Mouse (Mus musculus) hindbrain, embryonic 12.5 days (tissue): ENCODE data around the gene Dnajc17. TPM values are rescaled to one million over a fixed set of nuclear protein-coding genes. Genes with fewer than 3 reads are reported as not detected.

Experiments
- ATAC-seq: fragments of 200-750 bp; cut with Nextera tagmentation; 2 replicates; pipeline ENCODE4 v1.8.0; 2017; ENCODE audit warnings: moderate TSS enrichment; ENCODE audit not compliant: low FRiP score
- H3K27ac ChIP-seq: fragments of 300-500 bp; sonication (generic); 2 replicates; pipeline ENCODE4 v1.5.1; 2016; ENCODE audit warnings: mild to moderate bottlenecking
- H3K27me3 ChIP-seq: fragments of 300-500 bp; sonication (generic); 2 replicates; pipeline ENCODE4 v1.6.1; 2016; ENCODE audit warnings: mild to moderate bottlenecking
- H3K36me3 ChIP-seq: fragments of 300-500 bp; sonication (generic); 2 replicates; pipeline ENCODE4 v1.6.1; 2016; ENCODE audit warnings: mild to moderate bottlenecking
- H3K4me1 ChIP-seq: fragments of 300-500 bp; sonication (generic); 2 replicates; pipeline ENCODE4 v1.6.1; 2016
- H3K4me2 ChIP-seq: fragments of 300-500 bp; sonication (generic); replicated peaks from 2 replicates; pipeline ENCODE4 v1.6.1; 2016; ENCODE audit warnings: mild to moderate bottlenecking
- H3K4me3 ChIP-seq: fragments of 300-500 bp; sonication (generic); 2 replicates; pipeline ENCODE4 v1.5.1; 2016; ENCODE audit warnings: mild to moderate bottlenecking
- H3K9ac ChIP-seq: fragments of 300-500 bp; sonication (generic); 2 replicates; pipeline ENCODE4 v1.6.1; 2016; ENCODE audit warnings: mild to moderate bottlenecking, moderate library complexity
- H3K9me3 ChIP-seq: fragments of 300-500 bp; sonication (generic); replicated peaks from 2 replicates; pipeline ENCODE4 v1.6.1; 2016; ENCODE audit warnings: mild to moderate bottlenecking
- WGBS: fragments of 180-500 bp; shearing (Covaris S2); methylation state at CpG from one replicate; pipeline ENCODE4 v1.1.7; 2016; 5-methylcytosine and 5-hydroxymethylcytosine counted together
- polyA plus RNA-seq: library from polyadenylated mRNA; unstranded; fragments of >200 nt; fragmentation: Nextera tagmentation; extraction: Ambion mirVana; gene quantifications from 2 replicates; pipeline ENCODE4 v1.2.1, GENCODE M21; 2016

Dnajc17 gene
- polyA plus RNA-seq, 1 experiment from 2014 or later = 22.6 TPM

- Histone ChIP-seq H3K4me2 (no peak overlapping the region), H3K9ac (no peak overlapping the region), H3K27me3 (no peaks in the 10 kb centered on the region), H3K27ac (no peak overlapping the region), H3K36me3 (peaks cover 46% of the 10 kb centered on the region), H3K9me3 (no peaks in the 10 kb centered on the region), H3K4me3 (no peak overlapping the region), H3K4me1 (peaks cover 17% of the 10 kb centered on the region)
- 85% methylated on average over 2 of the region's 2 CpGs for whole genome bisulfite sequencing
- no peak for ATAC-seq
Measured at GRCm38 (mm10) chr2:119154683-119155082, 53.9 kb downstream of the Dnajc17 start.

GRCm38 (mm10) chr2:119152255-119152654 lies 56.3 kb downstream of the Dnajc17 start:
- no peak overlapping the region for H3K4me3 ChIP-seq

GRCm38 (mm10) chr2:119147775-119148174 lies 60.8 kb downstream of the Dnajc17 start:
- no peak for ATAC-seq
- H3K4me3 ChIP-seq = no peak overlapping the region
- H3K4me2 ChIP-seq = no peak overlapping the region

More at GRCm38 (mm10) chr2:119152255-119152654, 56.3 kb downstream of the Dnajc17 start:
- H3K27ac ChIP-seq = no peak overlapping the region
- no peaks in the 10 kb centered on the region for H3K27me3 ChIP-seq
- H3K9me3 ChIP-seq = no peaks in the 10 kb centered on the region
- ATAC-seq = no peak
- H3K36me3 ChIP-seq = peaks cover 68% of the 10 kb centered on the region
- no peak overlapping the region for H3K4me2 ChIP-seq
- peaks cover 14% of the 10 kb centered on the region for H3K4me1 ChIP-seq
- 82% methylated on average over 6 of the region's 6 CpGs for WGBS
- no peak overlapping the region for H3K9ac ChIP-seq

GRCm38 (mm10) chr2:119147160-119147678 lies 61.4 kb downstream of the Dnajc17 start:
- no peak for ATAC-seq
- no peak overlapping the region for H3K4me3 ChIP-seq
- 0 out of 2 replicates have a peak, but pooled peaks cover 4% of the 10 kb centered on the region for H3K9me3 ChIP-seq
- H3K27me3 ChIP-seq = no peaks in the 10 kb centered on the region
- H3K4me2 ChIP-seq = no peak overlapping the region
- WGBS = 85% methylated on average over 22 of the region's 22 CpGs
- H3K9ac ChIP-seq = no peak overlapping the region
- peaks cover 92% of the 10 kb centered on the region for H3K36me3 ChIP-seq
- H3K4me1 ChIP-seq = no peaks in the 10 kb centered on the region
- no peak overlapping the region for H3K27ac ChIP-seq

More at GRCm38 (mm10) chr2:119147775-119148174, 60.8 kb downstream of the Dnajc17 start:
- Histone ChIP-seq H3K9me3 (0 out of 2 replicates have a peak, but pooled peaks cover 4% of the 10 kb centered on the region), H3K4me1 (no peaks in the 10 kb centered on the region), H3K36me3 (peaks cover 92% of the 10 kb centered on the region), H3K27ac (no peak overlapping the region), H3K27me3 (no peaks in the 10 kb centered on the region), H3K9ac (no peak overlapping the region)
- WGBS = 94% methylated on average over 8 of the region's 8 CpGs

GRCm38 (mm10) chr2:119146435-119146834 lies 62.2 kb downstream of the Dnajc17 start:
- Histone ChIP-seq H3K4me2 (no peak overlapping the region), H3K27ac (no peak overlapping the region), H3K4me1 (no peaks in the 10 kb centered on the region), H3K27me3 (no peaks in the 10 kb centered on the region), H3K9ac (no peak overlapping the region), H3K36me3 (peaks cover 92% of the 10 kb centered on the region), H3K9me3 (0 out of 2 replicates have a peak, but pooled peaks cover 4% of the 10 kb centered on the region), H3K4me3 (no peak overlapping the region)
- WGBS = 94% methylated on average over 6 of the region's 6 CpGs
- ATAC-seq = no peak

GRCm38 (mm10) chr2:119145199-119145598 lies 63.4 kb downstream of the Dnajc17 start:
- H3K27ac ChIP-seq = no peak overlapping the region
- WGBS = 93% methylated on average over 2 of the region's 2 CpGs
- no peaks in the 10 kb centered on the region for H3K4me1 ChIP-seq
- H3K4me3 ChIP-seq = no peak overlapping the region
- 0 out of 2 replicates have a peak, but pooled peaks cover 4% of the 10 kb centered on the region for H3K9me3 ChIP-seq
- peaks cover 92% of the 10 kb centered on the region for H3K36me3 ChIP-seq
- ATAC-seq = no peak
- H3K9ac ChIP-seq = no peak overlapping the region
- no peak overlapping the region for H3K4me2 ChIP-seq
- no peaks in the 10 kb centered on the region for H3K27me3 ChIP-seq

- WGBS = 85% methylated on average over 5 of the region's 5 CpGs
- ATAC-seq = no peak
- Histone ChIP-seq H3K9ac (no peak overlapping the region), H3K4me2 (no peak overlapping the region), H3K27ac (no peak overlapping the region), H3K4me1 (no peaks in the 10 kb centered on the region), H3K9me3 (no peaks in the 10 kb centered on the region), H3K27me3 (no peaks in the 10 kb centered on the region), H3K4me3 (no peak overlapping the region), H3K36me3 (peaks cover 61% of the 10 kb centered on the region)
Measured at GRCm38 (mm10) chr2:119136346-119136898, 72.2 kb downstream of the Dnajc17 start.

Other genes with a start within 250 kb of the Dnajc17 start
- gene Ccdc32, start 179.4 kb downstream of the Dnajc17 start, polyA plus RNA-seq = 27.3 and 27.6 TPM in 2 replicates
- gene Rpusd2, start 174.0 kb downstream of the Dnajc17 start, polyA plus RNA-seq = 5.3 and 5.5 TPM in 2 replicates
- 37.8 and 39.3 TPM in 2 replicates for gene Knl1, start 161.7 kb downstream of the Dnajc17 start, polyA plus RNA-seq
- 31.4 and 33.7 TPM in 2 replicates for gene Rad51, start 96.0 kb downstream of the Dnajc17 start, polyA plus RNA-seq
- gene Rmdn3, start 51.8 kb downstream of the Dnajc17 start, polyA plus RNA-seq = 45.5 and 45.9 TPM in 2 replicates
- 8.3 and 11.7 TPM in 2 replicates for gene Gchfr, start 41.0 kb downstream of the Dnajc17 start, polyA plus RNA-seq
- gene Gm14137, start 34.3 kb downstream of the Dnajc17 start, polyA plus RNA-seq = 0.96 and 1.1 TPM in 2 replicates
- gene Zfyve19, start 178 bp downstream of the Dnajc17 start, polyA plus RNA-seq = 46.9 and 53.3 TPM in 2 replicates
- 0.37 TPM in 1 of 2 replicates, not detected in the other for gene Ppp1r14d, start 21.1 kb upstream of the Dnajc17 start, polyA plus RNA-seq
- gene Spint1, start 28.6 kb upstream of the Dnajc17 start, polyA plus RNA-seq = 3.0 and 6.4 TPM in 2 replicates
- gene Rhov, start 62.5 kb upstream of the Dnajc17 start, polyA plus RNA-seq = 5.8 and 8.2 TPM in 2 replicates
- gene Vps18, start 79.9 kb upstream of the Dnajc17 start, polyA plus RNA-seq = 28.2 and 28.3 TPM in 2 replicates
- 5.6 TPM in 2 replicates for gene Dll4, start 117.0 kb upstream of the Dnajc17 start, polyA plus RNA-seq
- gene Chac1, start 142.4 kb upstream of the Dnajc17 start, polyA plus RNA-seq = 1.9 and 2.4 TPM in 2 replicates